Comparison of ENCODE assay signal across 29 mouse cellular contexts in genomic region chr10:54993641-54994040, GRCm38 (mm10).
DNase-seq lines count a peak whose midpoint lies in the region; ATAC-seq and TF ChIP-seq lines count a peak whose summit lies in the region.
"Had no signal": no experiment of that assay in that cellular context is flagged by ENCODE, and none has a peak within 500 bp of the region (broad histone marks: within the 10 kb centered on the region; RNA-seq: fewer than 3 reads in every experiment).

No protein-coding gene starts in this region.

- no peaks in the 10 kb centered on the region for H3K9me3 ChIP-seq in forebrain, postnatal 0 days (ENCODE audit: low read length)
- H3K9me3 ChIP-seq in forebrain, embryonic 14.5 days (replicated peaks; ENCODE audit: control insufficient read depth, low read length) = no peaks in the 10 kb centered on the region
- H3K9me3 ChIP-seq: embryonic facial prominence, embryonic 10.5 days; embryonic facial prominence, embryonic 13.5 days; forebrain, embryonic 12.5 days; heart, embryonic 12.5 days; heart, embryonic 15.5 days; hindbrain, embryonic 10.5 days; hindbrain, embryonic 13.5 days had no signal

- H3K4me2 ChIP-seq in forebrain, postnatal 0 days (ENCODE audit: low read depth) = no peak overlapping the region
- no peak overlapping the region for H3K4me2 ChIP-seq in forebrain, embryonic 14.5 days (ENCODE audit: low read length)
- H3K4me2 ChIP-seq: embryonic facial prominence, embryonic 13.5 days; forebrain, embryonic 12.5 days; heart, embryonic 12.5 days; heart, embryonic 15.5 days; hindbrain, embryonic 13.5 days had no signal

- WGBS in forebrain, postnatal 0 days = 73% methylated on average over 3 of the region's 3 CpGs
- WGBS in forebrain, embryonic 14.5 days = 86% methylated on average over 3 of the region's 3 CpGs

- peak; percentile 7 for DNase-seq in forebrain, postnatal 0 days
- no peak for DNase-seq in forebrain, embryonic 14.5 days (ENCODE audit: low spot score)
- DNase-seq in left cerebral cortex, adult 11 months (ENCODE audit: low spot score) = peak; percentile 25
- no peak for DNase-seq in left cerebral cortex, adult 8-10 months (ENCODE audit: low spot score in 2 of 2)
- peak; percentile 7 for DNase-seq in right cerebral cortex, adult 18-20 months
- no peak for DNase-seq in right cerebral cortex, postnatal 4 days
- DNase-seq in cerebellum, adult 11-12 months = no peak
- DNase-seq: adrenal gland, postnatal 10 days; adrenal gland, postnatal 36 days; cerebellum, adult 11 months; cerebellum, adult 8-10 months; cerebellum, postnatal 10 days; cerebellum, postnatal 36 days; embryo, embryonic 11 days; gastrocnemius, postnatal 25 days; heart, adult 18-20 months; heart, postnatal 10 days; heart, postnatal 36 days had no signal

- ATAC-seq in forebrain, postnatal 0 days = no peak
- no peak for ATAC-seq in forebrain, embryonic 14.5 days
- ATAC-seq: forebrain, embryonic 16.5 days; hindbrain, embryonic 16.5 days; Patski had no signal

- H3K4me1 ChIP-seq in forebrain, postnatal 0 days (ENCODE audit: insufficient read depth) = no peaks in the 10 kb centered on the region
- no peaks in the 10 kb centered on the region for H3K4me1 ChIP-seq in forebrain, embryonic 14.5 days (ENCODE audit: control insufficient read depth, insufficient read depth, low read length)
- H3K4me1 ChIP-seq: embryonic facial prominence, embryonic 10.5 days; embryonic facial prominence, embryonic 13.5 days; forebrain, embryonic 12.5 days; heart, embryonic 12.5 days; heart, embryonic 15.5 days; hindbrain, embryonic 10.5 days; hindbrain, embryonic 13.5 days had no signal

- no peaks in the 10 kb centered on the region for H3K36me3 ChIP-seq in forebrain, postnatal 0 days (ENCODE audit: insufficient read depth)
- H3K36me3 ChIP-seq in forebrain, embryonic 14.5 days (ENCODE audit: control insufficient read depth, insufficient read depth, low read length) = no peaks in the 10 kb centered on the region
- H3K36me3 ChIP-seq: embryonic facial prominence, embryonic 10.5 days; embryonic facial prominence, embryonic 13.5 days; forebrain, embryonic 12.5 days; heart, embryonic 12.5 days; heart, embryonic 15.5 days; hindbrain, embryonic 10.5 days; hindbrain, embryonic 13.5 days had no signal

- no peaks in the 10 kb centered on the region for H3K27me3 ChIP-seq in forebrain, postnatal 0 days (ENCODE audit: insufficient read depth, low read length)
- no peaks in the 10 kb centered on the region for H3K27me3 ChIP-seq in forebrain, embryonic 14.5 days (replicated peaks; ENCODE audit: control insufficient read depth, insufficient read depth, low read length)
- H3K27me3 ChIP-seq: embryonic facial prominence, embryonic 13.5 days; forebrain, embryonic 12.5 days; heart, embryonic 12.5 days; heart, embryonic 15.5 days; hindbrain, embryonic 13.5 days; Patski had no signal

- no peak overlapping the region for H3K27ac ChIP-seq in forebrain, postnatal 0 days (ENCODE audit: low read depth, low read length)
- H3K27ac ChIP-seq in forebrain, embryonic 14.5 days (ENCODE audit: low read depth, low read length) = no peak overlapping the region
- H3K27ac ChIP-seq: embryonic facial prominence, embryonic 10.5 days; embryonic facial prominence, embryonic 13.5 days; forebrain, embryonic 12.5 days; heart, embryonic 15.5 days; hindbrain, embryonic 10.5 days; hindbrain, embryonic 13.5 days had no signal

- no peak for TF ChIP-seq CTCF in forebrain, postnatal 0 days (IDR thresholded peaks at IDR 0.05; ENCODE audit: low read depth)

- no peak overlapping the region for H3K4me3 ChIP-seq in forebrain, postnatal 0 days (ENCODE audit: low read depth, low read length)
- no peak overlapping the region for H3K4me3 ChIP-seq in forebrain, embryonic 14.5 days (ENCODE audit: low read depth, low read length)
- H3K4me3 ChIP-seq: embryonic facial prominence, embryonic 10.5 days; embryonic facial prominence, embryonic 13.5 days; erythroblast, embryonic 14.5 days; forebrain, embryonic 12.5 days; heart, embryonic 12.5 days; heart, embryonic 15.5 days; hindbrain, embryonic 10.5 days; hindbrain, embryonic 13.5 days had no signal

- no peak overlapping the region for H3K9ac ChIP-seq in forebrain, postnatal 0 days
- no peak overlapping the region for H3K9ac ChIP-seq in forebrain, embryonic 14.5 days (ENCODE audit: low read length)
- H3K9ac ChIP-seq: embryonic facial prominence, embryonic 13.5 days; forebrain, embryonic 12.5 days; heart, embryonic 12.5 days; heart, embryonic 15.5 days; hindbrain, embryonic 13.5 days had no signal

Comparison
In these comparisons a context has a peak if more than half of its experiments do, and no peak if none do; other contexts are left out.
1. DNase-seq: peak in forebrain, postnatal 0 days (single experiment), left cerebral cortex, adult 11 months (single experiment) and right cerebral cortex, adult 18-20 months (single experiment); none in forebrain, embryonic 14.5 days (single experiment), left cerebral cortex, adult 8-10 months (0 of 2), right cerebral cortex, postnatal 4 days (single experiment) and cerebellum, adult 11-12 months (single experiment).